Mouse (Mus musculus): ENCODE data around the gene Mospd1.
A peak's percentile ranks its signal among the peaks of the same experiment; 100 is the strongest.

The Mospd1 gene

GRCm38 (mm10) chrX:53370366-53370740, at the start of gene Mospd1:
Gene Mospd1 (minus strand): TSS chrX:53370502.
- peak; percentile 89 for DNase-seq (ENCODE audit: extremely low read depth, insufficient read length, low spot score)

- DNase-seq (ENCODE audit: extremely low read depth, insufficient read length, low spot score), result no peak
These were observed 16.1 kb upstream of the Mospd1 start for GRCm38 (mm10) chrX:53386362-53386761.

DNA sequence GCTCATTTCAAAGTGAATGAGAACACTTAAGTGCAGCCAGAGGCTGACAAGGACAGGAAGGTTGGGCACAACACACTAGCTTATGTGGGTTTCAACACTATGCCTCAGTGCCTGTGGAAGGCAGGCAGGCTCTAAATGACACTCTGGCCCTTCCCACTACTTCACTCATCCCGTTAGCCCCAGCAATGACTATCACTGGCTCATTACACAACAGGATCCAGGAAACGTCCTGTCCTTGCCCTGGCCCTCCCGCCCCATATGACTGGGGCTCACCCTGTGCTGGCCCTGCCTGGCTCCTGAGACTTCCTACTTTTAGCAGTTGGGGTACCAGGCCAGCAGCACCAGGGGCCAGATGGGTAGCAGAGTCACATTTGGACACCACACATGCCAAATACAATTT, 12.8 kb upstream of the Mospd1 start:
- no peak for DNase-seq (ENCODE audit: extremely low read depth, insufficient read length, low spot score)

DNA sequence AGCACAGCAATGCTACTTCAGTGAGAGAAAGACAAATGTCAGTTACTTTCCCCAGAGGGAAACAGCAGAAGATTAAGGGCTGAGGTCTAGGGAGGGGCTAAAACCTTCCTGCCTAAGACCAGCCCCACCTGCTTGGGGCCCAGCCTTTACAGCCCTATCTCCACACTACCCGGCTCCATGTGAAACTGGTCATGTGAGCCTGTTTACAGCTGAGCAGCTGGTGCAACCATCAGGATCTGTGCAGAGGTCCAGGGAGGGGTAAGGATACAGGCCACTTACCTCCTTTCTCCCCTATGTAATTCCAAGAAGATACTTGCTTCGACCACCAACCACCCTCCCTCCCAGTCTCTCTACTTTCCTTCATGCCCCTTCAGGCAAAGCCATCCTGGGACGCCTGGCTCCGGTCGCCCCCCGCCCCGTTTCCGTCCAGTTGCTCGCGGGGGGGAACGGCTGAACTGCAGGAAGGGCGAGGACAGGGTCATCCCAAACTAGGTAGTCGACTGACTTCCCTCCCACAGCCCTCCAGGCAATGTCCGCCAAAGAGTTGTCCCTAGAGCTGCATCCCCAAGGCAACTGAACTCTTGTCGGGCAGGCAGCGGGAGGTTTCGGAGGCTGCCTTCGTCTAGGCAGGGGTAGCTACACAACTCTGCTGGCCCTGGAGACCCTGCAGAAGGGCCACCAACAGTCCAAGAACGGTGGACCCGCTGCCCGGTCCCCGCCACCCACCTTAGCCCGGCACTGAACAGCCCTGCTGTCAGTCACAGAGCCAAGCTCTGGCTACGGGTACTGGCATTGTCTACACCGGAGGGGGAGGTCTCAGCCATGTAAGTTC, 552 bp downstream of the Mospd1 start:
- peak; percentile 61 for DNase-seq (ENCODE audit: extremely low read depth, insufficient read length, low spot score)

GRCm38 (mm10) chrX:53364668-53365383, 5.5 kb downstream of the Mospd1 start:
- DNase-seq (ENCODE audit: extremely low read depth, insufficient read length, low spot score), result no peak

DNA sequence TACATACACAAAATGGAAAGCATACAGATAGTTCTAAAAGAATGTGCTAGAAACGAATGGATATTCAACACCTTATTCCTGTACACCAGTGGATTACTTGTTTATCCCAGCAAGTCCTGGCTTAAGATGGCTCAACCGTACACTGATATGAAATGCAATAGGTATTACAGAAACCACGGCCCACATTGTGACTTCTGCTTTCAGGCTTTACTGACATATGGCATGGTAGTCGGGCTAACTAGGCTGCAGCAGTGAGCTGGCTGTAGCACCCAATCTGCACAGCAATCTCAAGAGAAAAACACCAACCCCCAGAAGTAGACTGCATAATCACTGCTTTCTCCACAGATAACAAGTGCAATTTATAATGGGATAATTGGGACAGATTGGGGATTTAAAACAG, 21.9 kb downstream of the Mospd1 start:
- no peak for DNase-seq (ENCODE audit: extremely low read depth, insufficient read length, low spot score)

DNA sequence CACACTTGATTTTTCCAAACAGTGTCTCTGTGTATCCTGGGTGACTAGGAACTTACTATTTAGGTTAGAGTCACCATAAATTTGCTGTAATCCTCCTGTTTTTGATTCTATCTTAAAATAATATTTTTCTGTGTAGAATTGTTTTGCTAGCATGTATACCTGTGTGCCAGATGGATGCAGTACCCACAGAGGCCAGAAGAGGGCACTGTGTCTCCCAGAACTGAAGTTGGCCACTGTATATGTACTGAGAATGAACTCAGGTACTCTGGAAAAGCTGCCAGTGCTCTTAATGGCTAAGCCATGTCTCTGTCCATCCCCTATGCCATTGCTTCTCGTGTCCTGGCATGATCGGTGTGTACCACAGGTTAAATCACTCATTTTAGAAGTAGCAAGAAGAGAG, 28.8 kb downstream of the Mospd1 start:
- no peak for DNase-seq (ENCODE audit: extremely low read depth, insufficient read length, low spot score)

- DNase-seq (ENCODE audit: extremely low read depth, insufficient read length, low spot score), result no peak
These were observed 32.9 kb downstream of the Mospd1 start for GRCm38 (mm10) chrX:53337355-53337754.

DNA sequence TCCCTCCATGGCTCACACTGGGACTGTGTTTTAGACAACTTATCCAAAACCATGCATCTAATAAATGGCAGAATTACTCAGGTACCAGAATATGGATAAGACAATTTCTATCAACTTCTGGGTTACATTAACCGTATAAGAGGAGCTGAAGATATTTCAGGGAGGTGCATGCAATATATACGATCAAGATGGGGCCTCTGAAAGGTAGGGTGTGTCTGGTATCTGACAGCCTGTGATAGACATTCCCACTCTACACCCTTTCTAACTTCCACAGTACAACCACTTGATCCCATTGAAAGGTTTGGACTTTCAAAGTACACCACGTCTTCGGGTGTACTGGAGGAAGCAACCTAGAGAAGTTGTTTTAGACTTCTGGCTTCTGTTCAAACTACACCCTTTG, 39.9 kb downstream of the Mospd1 start:
- no peak for DNase-seq (ENCODE audit: extremely low read depth, insufficient read length, low spot score)

- no peak for DNase-seq (ENCODE audit: extremely low read depth, insufficient read length, low spot score)
These were observed 49.2 kb downstream of the Mospd1 start for GRCm38 (mm10) chrX:53321111-53321510.

- no peak for DNase-seq (ENCODE audit: extremely low read depth, insufficient read length, low spot score)
These were observed 49.7 kb downstream of the Mospd1 start for GRCm38 (mm10) chrX:53320564-53320963.
